Mouse (Mus musculus) activated CD4-positive, CD25-positive, alpha-beta regulatory T cell, adult 9 weeks (primary cell): ENCODE data around the gene Olfr508. TPM values are rescaled to one million over a fixed set of nuclear protein-coding genes. Genes with fewer than 3 reads are reported as not detected.

Experiments used
- polyA plus RNA-seq: library from polyadenylated mRNA; unstranded; fragments of 100-300 nt; shearing (Covaris generic); gene quantifications from one replicate; pipeline ENCODE4 v1.2.1, GENCODE M21; 2017

The Olfr508 gene
- 0.22 TPM for polyA plus RNA-seq

DNA sequence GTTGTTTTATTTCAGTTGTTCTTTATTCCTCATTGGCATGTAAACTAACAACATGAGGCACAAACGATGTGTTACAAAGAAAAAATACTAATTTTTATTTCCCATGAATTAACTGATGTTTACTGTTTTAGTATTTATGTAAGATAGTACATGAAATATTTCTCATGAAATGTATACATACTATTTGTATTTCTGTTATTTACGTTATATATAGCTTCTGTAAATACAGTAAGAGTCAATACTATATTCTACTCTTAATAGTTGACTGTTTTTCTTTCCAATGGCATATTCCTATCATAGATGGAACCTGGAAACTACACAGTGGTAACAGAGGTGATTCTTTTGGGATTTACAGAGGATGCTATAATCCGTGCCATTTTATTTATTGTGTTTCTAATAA is at the start of gene Olfr508:
TSS of gene Olfr508 (plus strand) at position 301 of the 400 bp plus-strand sequence.

DNA sequence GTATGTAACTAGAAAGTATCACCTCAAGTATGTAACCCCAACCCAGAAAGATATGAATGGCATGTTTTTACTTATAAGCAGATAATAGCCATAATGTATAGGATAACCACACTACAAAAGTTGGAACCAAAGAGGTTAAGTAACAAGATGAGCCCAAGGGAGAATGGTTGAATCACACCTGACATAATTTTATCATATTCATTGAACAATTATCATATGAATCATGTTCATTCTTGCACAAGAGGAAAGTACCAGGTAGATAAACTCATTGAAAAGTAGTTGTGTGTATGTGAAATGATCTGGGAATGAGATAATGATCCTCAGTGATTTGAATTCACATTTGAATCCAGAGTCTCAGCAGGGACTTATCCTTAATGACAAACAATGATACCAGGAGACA is 19.3 kb upstream of the Olfr508 start, which contains the start of gene Olfr506:
TSS of gene Olfr506 (plus strand) at position 301 of the 400 bp plus-strand sequence.

DNA sequence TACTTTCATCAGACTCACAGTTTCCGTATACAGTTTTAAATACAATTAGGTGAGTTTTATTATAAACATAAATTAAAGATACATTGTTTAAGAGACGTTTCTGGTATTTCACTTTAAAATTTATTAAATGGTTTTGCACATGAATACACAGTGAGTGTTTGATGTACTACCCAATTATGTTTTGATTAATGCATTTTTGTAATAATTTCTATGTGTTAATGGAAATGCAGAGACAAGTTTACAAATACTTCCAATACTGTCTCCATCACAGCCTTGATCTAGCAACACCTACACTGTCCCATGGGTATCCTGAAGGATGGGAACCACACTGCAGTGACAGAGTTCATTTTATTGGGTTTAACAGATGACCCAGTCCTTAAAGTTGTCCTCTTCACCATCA is 8.3 kb upstream of the Olfr508 start, which contains the start of gene Olfr507:
TSS of gene Olfr507 (plus strand) at position 301 of the 400 bp plus-strand sequence.

DNA sequence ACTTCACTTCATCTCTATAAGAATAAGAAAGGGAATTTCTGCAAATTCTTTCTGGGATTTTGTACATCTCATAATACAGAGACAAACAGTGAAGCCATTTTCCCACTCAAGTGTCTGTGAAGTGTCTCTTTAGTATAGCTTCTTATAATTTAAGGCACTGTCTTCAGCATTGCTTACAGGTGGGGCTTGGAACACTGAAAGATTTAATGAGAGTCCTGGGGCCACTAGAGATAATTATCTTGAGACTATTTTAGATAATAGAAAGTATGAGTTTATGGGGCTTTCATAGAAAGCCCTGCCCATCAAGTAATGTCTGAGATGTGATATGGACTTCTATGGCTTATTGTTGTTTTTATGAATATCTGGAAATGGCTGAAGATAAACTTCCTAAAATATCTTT is 22.0 kb downstream of the Olfr508 start, which contains the start of gene Olfr509:
TSS of gene Olfr509 (minus strand) at position 101 of the 400 bp plus-strand sequence.

DNA sequence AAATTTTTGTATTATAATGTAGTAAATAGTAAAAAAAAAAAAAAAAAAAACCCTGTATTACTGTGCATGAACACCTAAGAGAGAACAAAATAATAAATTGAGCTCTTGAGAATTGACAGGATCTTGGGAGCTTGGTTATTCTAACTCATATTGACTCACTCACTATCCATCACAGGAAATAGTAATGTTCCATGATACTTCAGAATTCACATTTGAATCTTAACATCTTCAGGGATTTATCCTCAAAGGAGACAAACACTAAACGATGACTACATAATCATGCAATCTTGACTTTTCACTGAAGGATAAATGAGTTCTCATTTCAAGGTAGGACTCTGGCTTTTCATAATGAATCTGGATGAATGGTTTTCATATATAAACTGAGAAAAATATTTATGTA is 36.3 kb downstream of the Olfr508 start, which contains the start of gene Olfr510:
TSS of gene Olfr510 (plus strand) at position 301 of the 400 bp plus-strand sequence.

Other genes with a start within 250 kb of the Olfr508 start
- not detected for gene Olfr495, start 236.8 kb upstream of the Olfr508 start, polyA plus RNA-seq
- not detected for gene Olfr497, start 209.6 kb upstream of the Olfr508 start, polyA plus RNA-seq
- gene Olfr498, start 164.7 kb upstream of the Olfr508 start, polyA plus RNA-seq: not detected
- gene Olfr502, start 104.9 kb upstream of the Olfr508 start, polyA plus RNA-seq: not detected
- gene Olfr503, start 85.5 kb upstream of the Olfr508 start, polyA plus RNA-seq: not detected
- not detected for gene Olfr504, start 64.2 kb upstream of the Olfr508 start, polyA plus RNA-seq
- gene Olfr506, start 19.2 kb upstream of the Olfr508 start, polyA plus RNA-seq: not detected
- gene Olfr507, start 8.2 kb upstream of the Olfr508 start, polyA plus RNA-seq: not detected
- not detected for gene Olfr509, start 21.9 kb downstream of the Olfr508 start, polyA plus RNA-seq
- not detected for gene Olfr510, start 36.4 kb downstream of the Olfr508 start, polyA plus RNA-seq
- gene Olfr512, start 83.3 kb downstream of the Olfr508 start, polyA plus RNA-seq: not detected
- not detected for gene Olfr513, start 121.0 kb downstream of the Olfr508 start, polyA plus RNA-seq
- gene Olfr514, start 196.0 kb downstream of the Olfr508 start, polyA plus RNA-seq: not detected
- not detected for gene Olfr516, start 220.5 kb downstream of the Olfr508 start, polyA plus RNA-seq
- gene Olfr517, start 242.4 kb downstream of the Olfr508 start, polyA plus RNA-seq: not detected